Mouse (Mus musculus) midbrain, embryonic 16.5 days (tissue): ENCODE results near the gene Dusp28. TPM values are rescaled to one million over a fixed set of nuclear protein-coding genes. Genes with fewer than 3 reads are reported as not detected.

ENCODE experiments used
- ATAC-seq: fragments of 200-750 bp; cut with Nextera tagmentation; 2 replicates; pipeline ENCODE4 v1.8.0; 2017; ENCODE audit warnings: moderate TSS enrichment
- H3K27ac ChIP-seq: fragments of 300-500 bp; sonication (generic); 2 replicates; pipeline ENCODE4 v1.5.1; 2014; ENCODE audit warnings: mild to moderate bottlenecking, low read length, mixed read lengths
- H3K27me3 ChIP-seq: fragments of 300-500 bp; sonication (generic); 2 replicates; pipeline ENCODE4 v1.6.1; 2014; ENCODE audit warnings: low read depth, low read length, mixed read lengths; ENCODE audit not compliant: control insufficient read depth, insufficient read depth
- H3K36me3 ChIP-seq: fragments of 300-500 bp; sonication (generic); 2 replicates; pipeline ENCODE4 v1.6.1; 2014; ENCODE audit warnings: mild to moderate bottlenecking, low read length, moderate library complexity, mixed read lengths; ENCODE audit not compliant: control insufficient read depth, insufficient read depth
- H3K4me1 ChIP-seq: fragments of 300-500 bp; sonication (generic); 2 replicates; pipeline ENCODE4 v1.6.1; 2014; ENCODE audit warnings: mild to moderate bottlenecking, low read length, mixed read lengths; ENCODE audit not compliant: control insufficient read depth, insufficient read depth
- H3K4me2 ChIP-seq: fragments of 300-500 bp; sonication (generic); 2 replicates; pipeline ENCODE4 v1.6.1; 2014; ENCODE audit warnings: mild to moderate bottlenecking, low read length, mixed read lengths
- H3K4me3 ChIP-seq: fragments of 300-500 bp; sonication (generic); 2 replicates; pipeline ENCODE4 v1.5.1; 2014; ENCODE audit warnings: low read depth, mild to moderate bottlenecking, low read length, moderate library complexity, mixed read lengths
- H3K9ac ChIP-seq: fragments of 300-500 bp; sonication (generic); 2 replicates; pipeline ENCODE4 v1.6.1; 2014; ENCODE audit warnings: low read depth, low read length, mixed read lengths
- H3K9me3 ChIP-seq: fragments of 300-500 bp; sonication (generic); replicated peaks from 2 replicates; pipeline ENCODE4 v1.6.1; 2014; ENCODE audit warnings: mild to moderate bottlenecking, low read length, mixed read lengths; ENCODE audit not compliant: control insufficient read depth, poor library complexity, severe bottlenecking
- WGBS: fragments of 180-500 bp; shearing (Covaris S2); extraction: QIAGEN DNeasy Blood & Tissue Kit; methylation state at CpG from one replicate; pipeline ENCODE4 v1.1.7; 2014; 5-methylcytosine and 5-hydroxymethylcytosine counted together
- polyA plus RNA-seq: library from polyadenylated mRNA; unstranded; fragments of >200 nt; fragmentation: Nextera tagmentation; extraction: Ambion mirVana; gene quantifications from 2 replicates; pipeline ENCODE4 v1.2.1, GENCODE M21; 2015

Dusp28 gene
- polyA plus RNA-seq = 16.6 and 17.5 TPM in 2 replicates

- Histone ChIP-seq H3K4me1 (peaks cover 23% of the 10 kb centered on the region), H3K27ac (peak within 1 kb of the TSS; percentile 93), H3K4me2 (peak within 1 kb of the TSS; percentile 74), H3K9me3 (no peaks in the 10 kb centered on the region), H3K9ac (peak within 1 kb of the TSS; percentile 80), H3K4me3 (peak within 1 kb of the TSS; percentile 58), H3K36me3 (no peaks in the 10 kb centered on the region), H3K27me3 (no peaks in the 10 kb centered on the region)
- under 1% methylated on average over 81 of the region's 81 CpGs for WGBS
- peak; percentile 94 for ATAC-seq
Observed at GRCm38 (mm10) chr1:92906779-92907631, at the start of gene Dusp28. Gene Dusp28 (plus strand): TSS chr1:92906981.

- Histone ChIP-seq H3K27ac (peak overlapping the region; percentile 39), H3K4me3 (no peak overlapping the region), H3K9ac (no peak overlapping the region), H3K4me2 (no peak overlapping the region), H3K4me1 (peaks cover 4% of the 10 kb centered on the region; the same call in 1 of the 2 replicates), H3K27me3 (no peaks in the 10 kb centered on the region), H3K36me3 (peaks cover 26% of the 10 kb centered on the region), H3K9me3 (no peaks in the 10 kb centered on the region)
- ATAC-seq = peak; percentile 11; the same call in 1 of the 2 replicates
- WGBS = 76% methylated on average over 6 of the region's 6 CpGs
Observed at GRCm38 (mm10) chr1:92861503-92861902, 45.3 kb upstream of the Dusp28 start.

DNA sequence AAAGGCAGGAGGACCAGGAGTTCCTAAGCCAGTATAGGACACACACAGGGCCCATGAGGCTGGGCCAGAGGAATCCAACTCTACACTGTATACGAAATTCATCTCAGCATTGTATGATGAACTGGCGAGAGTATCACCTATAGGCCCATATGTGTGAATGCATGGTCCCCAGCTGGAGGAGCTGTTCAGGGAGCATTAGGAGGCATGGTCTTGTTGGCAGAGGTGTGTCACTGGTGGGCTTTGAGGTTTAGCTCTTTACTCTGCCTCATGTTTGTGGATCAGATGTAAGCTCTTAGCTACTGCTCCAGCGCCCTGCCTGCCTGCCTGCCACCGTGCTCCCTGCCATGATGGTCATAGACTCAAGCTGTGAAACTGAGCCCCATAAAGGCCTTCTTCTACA, 43.5 kb upstream of the Dusp28 start:
- Histone ChIP-seq H3K36me3 (peaks cover 11% of the 10 kb centered on the region), H3K9me3 (no peaks in the 10 kb centered on the region), H3K4me3 (no peak overlapping the region), H3K4me1 (peaks cover 4% of the 10 kb centered on the region; the same call in 1 of the 2 replicates), H3K9ac (no peak overlapping the region), H3K27me3 (no peaks in the 10 kb centered on the region), H3K27ac (no peak overlapping the region), H3K4me2 (no peak overlapping the region)
- WGBS = 90% methylated on average over 4 of the region's 4 CpGs
- no peak for ATAC-seq

DNA sequence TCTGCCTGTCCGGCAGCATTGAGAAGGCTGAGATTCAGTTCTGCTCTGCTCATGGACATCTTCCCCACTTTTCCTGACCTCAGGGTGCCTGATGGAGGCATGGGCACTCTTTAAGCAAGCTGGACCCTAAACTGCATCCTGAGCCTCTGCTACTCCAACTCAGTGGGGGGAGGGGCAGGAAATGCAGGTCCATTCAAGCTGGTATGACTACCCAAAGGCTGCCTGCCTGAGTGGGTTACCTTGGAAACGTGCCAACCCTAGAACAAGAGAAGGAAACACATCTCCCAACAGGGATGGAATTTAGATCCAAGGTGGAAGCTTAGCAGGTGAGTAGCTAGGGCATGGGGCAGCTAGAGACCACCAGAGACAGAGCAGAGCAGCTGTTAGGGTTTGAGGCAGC, 40.6 kb upstream of the Dusp28 start:
- Histone ChIP-seq H3K9me3 (no peaks in the 10 kb centered on the region), H3K36me3 (no peaks in the 10 kb centered on the region), H3K9ac (no peak overlapping the region), H3K27me3 (no peaks in the 10 kb centered on the region), H3K4me3 (no peak overlapping the region), H3K4me2 (no peak overlapping the region), H3K27ac (no peak overlapping the region), H3K4me1 (peaks cover 4% of the 10 kb centered on the region; the same call in 1 of the 2 replicates)
- ATAC-seq = no peak
- 58% methylated on average over 2 of the region's 2 CpGs for WGBS

GRCm38 (mm10) chr1:92869985-92870384, 36.8 kb upstream of the Dusp28 start:
- ATAC-seq = no peak
- Histone ChIP-seq H3K9me3 (no peaks in the 10 kb centered on the region), H3K4me1 (peaks cover 4% of the 10 kb centered on the region; the same call in 1 of the 2 replicates), H3K9ac (no peak overlapping the region), H3K27ac (no peak overlapping the region), H3K27me3 (no peaks in the 10 kb centered on the region), H3K36me3 (no peaks in the 10 kb centered on the region), H3K4me3 (no peak overlapping the region), H3K4me2 (no peak overlapping the region)
- 83% methylated on average over 2 of the region's 2 CpGs for WGBS

- Histone ChIP-seq H3K4me2 (no peak overlapping the region), H3K9me3 (no peaks in the 10 kb centered on the region), H3K27me3 (no peaks in the 10 kb centered on the region), H3K9ac (no peak overlapping the region), H3K27ac (no peak overlapping the region), H3K36me3 (no peaks in the 10 kb centered on the region), H3K4me1 (no peaks in the 10 kb centered on the region), H3K4me3 (no peak overlapping the region)
- ATAC-seq = no peak
- 89% methylated on average over 7 of the region's 7 CpGs for WGBS
Observed at GRCm38 (mm10) chr1:92872666-92873065, 34.1 kb upstream of the Dusp28 start.

GRCm38 (mm10) chr1:92874011-92874410, 32.8 kb upstream of the Dusp28 start:
- Histone ChIP-seq H3K4me3 (no peak overlapping the region), H3K4me1 (no peaks in the 10 kb centered on the region), H3K27ac (no peak overlapping the region), H3K4me2 (no peak overlapping the region), H3K36me3 (no peaks in the 10 kb centered on the region), H3K27me3 (no peaks in the 10 kb centered on the region), H3K9ac (no peak overlapping the region), H3K9me3 (no peaks in the 10 kb centered on the region)
- no peak for ATAC-seq
- 37% methylated on average over 3 of the region's 3 CpGs for WGBS

GRCm38 (mm10) chr1:92875360-92876111, 31.2 kb upstream of the Dusp28 start:
- 87% methylated on average over 8 of the region's 8 CpGs for WGBS
- ATAC-seq = no peak

More at GRCm38 (mm10) chr1:92875360-92876111, 31.2 kb upstream of the Dusp28 start:
- Histone ChIP-seq H3K4me2 (no peak overlapping the region), H3K9me3 (no peaks in the 10 kb centered on the region), H3K4me3 (no peak overlapping the region), H3K27me3 (no peaks in the 10 kb centered on the region), H3K4me1 (no peaks in the 10 kb centered on the region), H3K9ac (no peak overlapping the region), H3K36me3 (no peaks in the 10 kb centered on the region), H3K27ac (no peak overlapping the region)
